9 mouse cellular contexts compared by ENCODE assay signal in the genomic region with DNA sequence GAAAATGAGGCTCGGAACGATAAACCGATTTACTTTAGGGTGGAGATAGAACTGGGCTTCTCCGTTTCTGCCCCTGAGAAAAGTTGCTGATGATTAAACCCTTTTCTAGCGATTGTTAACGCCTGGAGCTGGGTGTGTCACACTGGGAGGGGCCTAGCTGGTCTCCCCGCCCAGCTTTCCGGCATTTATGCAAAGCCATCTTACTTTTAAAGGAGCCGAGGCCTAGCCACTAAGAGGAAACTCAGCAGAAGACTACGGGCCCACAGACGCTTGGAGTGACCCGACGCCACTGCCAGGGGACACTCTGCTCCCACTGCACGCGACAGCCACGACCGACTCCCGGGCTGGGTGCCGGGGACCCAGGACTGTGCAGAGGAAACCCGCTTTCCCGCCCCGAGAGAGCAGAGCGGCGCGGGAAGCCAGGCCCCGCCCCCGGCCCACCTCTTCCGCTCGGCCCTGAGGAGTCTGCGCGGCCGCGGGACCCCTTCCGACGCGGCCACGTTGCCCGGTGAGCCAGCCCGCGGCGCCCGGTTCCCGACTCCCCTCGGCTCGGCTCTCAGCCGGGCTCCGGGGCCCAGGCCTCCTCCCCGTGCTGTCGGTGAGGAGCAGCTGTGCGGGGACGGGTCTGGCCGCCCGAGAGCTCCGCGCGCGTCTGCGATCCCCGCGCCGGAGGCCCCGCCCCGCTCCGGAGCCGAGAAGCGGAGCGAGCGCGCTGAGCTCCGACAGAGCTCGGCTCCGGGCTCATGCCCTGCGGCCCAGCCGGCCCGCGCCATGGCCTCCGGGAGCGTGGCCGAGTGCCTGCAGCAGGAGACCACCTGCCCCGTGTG. TPM values are rescaled to one million over a fixed set of nuclear protein-coding genes. Genes with fewer than 3 reads are reported as not detected.
DNase-seq lines count a peak whose midpoint lies in the region; ATAC-seq and TF ChIP-seq lines count a peak whose summit lies in the region.
"Had no signal": no experiment of that assay in that cellular context is flagged by ENCODE, and none has a peak within 500 bp of the region (broad histone marks: within the 10 kb centered on the region; RNA-seq: fewer than 3 reads in every experiment).

No protein-coding gene starts in this region.

- H3K4me2 ChIP-seq in heart, embryonic 14.5 days (ENCODE audit: low read length) = peak overlapping the region; percentile 74
- H3K4me2 ChIP-seq in liver, embryonic 14.5 days (ENCODE audit: low read depth) = peak overlapping the region; percentile 76
- H3K4me2 ChIP-seq in stomach, embryonic 16.5 days (ENCODE audit: low read depth, low read length) = peak overlapping the region; percentile 80

- peaks cover 36% of the 10 kb centered on the region for H3K36me3 ChIP-seq in heart, embryonic 14.5 days (ENCODE audit: control insufficient read depth, insufficient read depth, low read length)
- peaks cover 31% of the 10 kb centered on the region for H3K36me3 ChIP-seq in liver, embryonic 14.5 days (replicated peaks; ENCODE audit: control insufficient read depth, insufficient read depth, low read depth)
- H3K36me3 ChIP-seq in stomach, embryonic 16.5 days (ENCODE audit: control insufficient read depth, insufficient read depth, low read length) = peaks cover 13% of the 10 kb centered on the region; the same call in 1 of the 2 replicates

- H3K9ac ChIP-seq in heart, embryonic 14.5 days (ENCODE audit: low read length) = peak overlapping the region; percentile 97
- peak overlapping the region; percentile 86 for H3K9ac ChIP-seq in liver, embryonic 14.5 days (replicated peaks)
- peak overlapping the region; percentile 89 for H3K9ac ChIP-seq in stomach, embryonic 16.5 days (ENCODE audit: low read length)

- DNase-seq in kidney, postnatal 14 days = peak; percentile 93
- peak; percentile 85 to 89 (median 88) for DNase-seq in liver, embryonic 14.5 days (ENCODE audit: low read depth in 3 of 3, low spot score in 3 of 3)
- peak; percentile 92 for DNase-seq in neural tube, embryonic 10.5 days (ENCODE audit: extremely low spot score, low spot score)

- TF ChIP-seq EP300 in liver, embryonic 14.5 days (IDR thresholded peaks at IDR 0.05; ENCODE audit: low read depth) = no peak

- TF ChIP-seq CTCF in liver, embryonic 14.5 days (IDR thresholded peaks at IDR 0.05; ENCODE audit: low read depth) = no peak

- H3K4me1 ChIP-seq in brown adipose tissue, adult 24 weeks (ENCODE audit: control insufficient read depth, insufficient read depth, insufficient read length, low read length) = peaks cover 2% of the 10 kb centered on the region; the same call in 1 of the 2 replicates
- peaks cover 6 to 21% of the 10 kb centered on the region in 2 experiments for H3K4me1 ChIP-seq in heart, embryonic 14.5 days (ENCODE audit: control insufficient read depth in 2 of 2, insufficient read depth in 2 of 2, low read length in 2 of 2)
- peaks cover 7 to 16% of the 10 kb centered on the region in 2 experiments for H3K4me1 ChIP-seq in liver, embryonic 14.5 days (replicated peaks; ENCODE audit: control insufficient read depth in 2 of 2, insufficient read depth in 2 of 2, low read length in 1 of 2)
- peaks cover 25% of the 10 kb centered on the region for H3K4me1 ChIP-seq in stomach, embryonic 16.5 days (ENCODE audit: control insufficient read depth, insufficient read depth, low read length)

- peak; percentile 86 for ATAC-seq in CD4-positive, CD25-positive, alpha-beta regulatory T cell, adult 4 months
- ATAC-seq in erythroid progenitor cell, adult 5-6 weeks (replicated peaks; ENCODE audit: low FRiP score, poor library complexity, severe bottlenecking) = peak; percentile 91
- ATAC-seq in heart, embryonic 14.5 days (ENCODE audit: insufficient number of reproducible peaks, insufficient read depth, low FRiP score, low read depth) = peak; percentile 94
- ATAC-seq in liver, embryonic 14.5 days (ENCODE audit: insufficient read depth) = peak; percentile 93
- ATAC-seq in stomach, embryonic 16.5 days (ENCODE audit: insufficient read depth, low FRiP score) = peak; percentile 95

- peak overlapping the region; percentile 91 for H3K27ac ChIP-seq in brown adipose tissue, adult 24 weeks (replicated peaks; ENCODE audit: low read depth, low read length)
- peak overlapping the region; percentile 91 to 95 for H3K27ac ChIP-seq in heart, embryonic 14.5 days (replicated peaks in 1 of 2; ENCODE audit: control insufficient read depth in 1 of 2, insufficient read depth in 1 of 2, low read depth in 2 of 2, low read length in 2 of 2)
- peak overlapping the region; percentile 94 for H3K27ac ChIP-seq in liver, embryonic 14.5 days
- H3K27ac ChIP-seq in stomach, embryonic 16.5 days (ENCODE audit: low read length) = peak overlapping the region; percentile 97

- H3K4me3 ChIP-seq in brown adipose tissue, adult 24 weeks (ENCODE audit: insufficient read depth, low read depth, low read length) = peak overlapping the region; percentile 94
- H3K4me3 ChIP-seq in heart, embryonic 14.5 days (ENCODE audit: control insufficient read depth in 1 of 2, insufficient read depth in 1 of 2, low read depth in 1 of 2, low read length in 2 of 2) = peak overlapping the region; percentile 57 to 100
- H3K4me3 ChIP-seq in liver, embryonic 14.5 days (ENCODE audit: insufficient read depth in 1 of 2, low read depth in 2 of 2, low read length in 2 of 2) = peak overlapping the region; percentile 88 to 95
- H3K4me3 ChIP-seq in stomach, embryonic 16.5 days (replicated peaks; ENCODE audit: low read length) = peak overlapping the region; percentile 96

- H3K27me3 ChIP-seq in heart, embryonic 14.5 days (ENCODE audit: control insufficient read depth, insufficient read depth, low read length) = no peaks in the 10 kb centered on the region
- H3K27me3 ChIP-seq in liver, embryonic 14.5 days (ENCODE audit: control insufficient read depth, insufficient read depth, low read length) = no peaks in the 10 kb centered on the region
- H3K27me3 ChIP-seq in stomach, embryonic 16.5 days (ENCODE audit: control insufficient read depth, insufficient read depth, low read length) = no peaks in the 10 kb centered on the region

- H3K9me3 ChIP-seq in heart, embryonic 14.5 days (ENCODE audit: control insufficient read depth, low read length) = no peaks in the 10 kb centered on the region
- no peaks in the 10 kb centered on the region for H3K9me3 ChIP-seq in liver, embryonic 14.5 days (ENCODE audit: control insufficient read depth, low read length)
- no peaks in the 10 kb centered on the region for H3K9me3 ChIP-seq in stomach, embryonic 16.5 days (replicated peaks; ENCODE audit: control insufficient read depth, low read length)

- under 1% methylated on average over 76 of the region's 80 CpGs for WGBS in heart, embryonic 14.5 days
- 0% methylated on average over 79 of the region's 80 CpGs for WGBS in liver, embryonic 14.5 days (ENCODE audit: insufficient replicate concordance)
- under 1% methylated on average over 80 of the region's 80 CpGs for WGBS in stomach, embryonic 16.5 days

RNA-seq across cellular contexts. Expression of gene Trim27, which starts 0.7 kb away (rescaled TPM):
- 10 to 100 TPM; 10.5 to 13.5 TPM for polyA plus RNA-seq in CD4-positive, CD25-positive, alpha-beta regulatory T cell, adult 4 months (2017; shearing (Covaris generic))
- 9.1 and 14.4 TPM in 2 replicates for polyA plus RNA-seq in brown adipose tissue, adult 24 weeks (2012; ENCODE audit: insufficient read depth, insufficient read length, missing spikeins)
- 29.6 and 37.3 TPM in 2 replicates for total RNA-seq in erythroid progenitor cell, adult 5-6 weeks (2015; ENCODE audit: low replicate concordance)
- total RNA-seq in erythroid progenitor cell, adult 5-6 weeks (2017; ENCODE audit: low replicate concordance) = 60.8 and 61.5 TPM in 2 replicates
- 71.9 and 80.1 TPM in 2 replicates for polyA plus RNA-seq in heart, embryonic 14.5 days (2014; fragmentation: Nextera tagmentation; extraction: Ambion mirVana)
- polyA plus RNA-seq in liver, embryonic 14.5 days (2012; rRNA removed) = 28.0 and 36.9 TPM in 2 replicates
- 50.9 and 56.1 TPM in 2 replicates for polyA plus RNA-seq in liver, embryonic 14.5 days (2014; fragmentation: Nextera tagmentation; extraction: Ambion mirVana)
- 84.2 and 84.3 TPM in 2 replicates for polyA plus RNA-seq in stomach, embryonic 16.5 days (2015; fragmentation: Nextera tagmentation; extraction: Ambion mirVana)

RNA-seq across cellular contexts. Expression of gene Olfr1368, which starts 34.3 kb away (rescaled TPM):
- not detected for polyA plus RNA-seq in CD4-positive, CD25-positive, alpha-beta regulatory T cell, adult 4 months (2017; shearing (Covaris generic))
- polyA plus RNA-seq in brown adipose tissue, adult 24 weeks (2012; ENCODE audit: insufficient read depth, insufficient read length, missing spikeins) = not detected in 2 replicates
- total RNA-seq in erythroid progenitor cell, adult 5-6 weeks (2015; ENCODE audit: low replicate concordance) = not detected in 2 replicates
- total RNA-seq in erythroid progenitor cell, adult 5-6 weeks (2017; ENCODE audit: low replicate concordance) = not detected in 2 replicates
- not detected in 2 replicates for polyA plus RNA-seq in heart, embryonic 14.5 days (2014; fragmentation: Nextera tagmentation; extraction: Ambion mirVana)
- not detected in 2 replicates for polyA plus RNA-seq in liver, embryonic 14.5 days (2012; rRNA removed)
- not detected in 2 replicates for polyA plus RNA-seq in liver, embryonic 14.5 days (2014; fragmentation: Nextera tagmentation; extraction: Ambion mirVana)
- not detected in 2 replicates for polyA plus RNA-seq in stomach, embryonic 16.5 days (2015; fragmentation: Nextera tagmentation; extraction: Ambion mirVana)
- polyA plus RNA-seq: gonadal fat pad, adult 2 months had no signal

RNA-seq across cellular contexts. Expression of gene Olfr263, which starts 50.5 kb away (rescaled TPM):
- not detected for polyA plus RNA-seq in CD4-positive, CD25-positive, alpha-beta regulatory T cell, adult 4 months (2017; shearing (Covaris generic))
- polyA plus RNA-seq in brown adipose tissue, adult 24 weeks (2012; ENCODE audit: insufficient read depth, insufficient read length, missing spikeins) = not detected in 2 replicates
- total RNA-seq in erythroid progenitor cell, adult 5-6 weeks (2015; ENCODE audit: low replicate concordance) = not detected in 2 replicates
- total RNA-seq in erythroid progenitor cell, adult 5-6 weeks (2017; ENCODE audit: low replicate concordance) = not detected in 2 replicates
- not detected in 2 replicates for polyA plus RNA-seq in heart, embryonic 14.5 days (2014; fragmentation: Nextera tagmentation; extraction: Ambion mirVana)
- polyA plus RNA-seq in liver, embryonic 14.5 days (2012; rRNA removed) = not detected in 2 replicates
- polyA plus RNA-seq in liver, embryonic 14.5 days (2014; fragmentation: Nextera tagmentation; extraction: Ambion mirVana) = not detected in 2 replicates
- not detected in 2 replicates for polyA plus RNA-seq in stomach, embryonic 16.5 days (2015; fragmentation: Nextera tagmentation; extraction: Ambion mirVana)
- polyA plus RNA-seq: gonadal fat pad, adult 2 months had no signal

Comparison
In these comparisons a context has a peak if more than half of its experiments do, and no peak if none do; other contexts are left out.
1. Peak in every context shown above with its lines: DNase-seq, ATAC-seq, H3K4me3 ChIP-seq and H3K27ac ChIP-seq.